Mouse (Mus musculus) lung, embryonic 14.5 days (tissue): ENCODE measurements around the gene Tnfaip2. TPM values are rescaled to one million over a fixed set of nuclear protein-coding genes. Genes with fewer than 3 reads are reported as not detected.

ENCODE experiments used
- ATAC-seq: fragments of 200-750 bp; cut with Nextera tagmentation; 2 replicates; pipeline ENCODE4 v1.8.0; 2017; ENCODE audit warnings: mild to moderate bottlenecking, moderate TSS enrichment, moderate library complexity; ENCODE audit not compliant: insufficient read depth
- DNase-seq: peaks from one replicate; pipeline ENCODE4 v3.0.0-alpha.2; 2015
- H3K27ac ChIP-seq: fragments of 300-500 bp; sonication (generic); 2 replicates; pipeline ENCODE4 v1.5.1; 2014; ENCODE audit warnings: low read depth, mild to moderate bottlenecking, moderate library complexity
- H3K27me3 ChIP-seq: fragments of 300-500 bp; sonication (generic); 2 replicates; pipeline ENCODE4 v1.6.1; 2014; ENCODE audit warnings: low read length, control low read depth; ENCODE audit not compliant: insufficient read depth
- H3K36me3 ChIP-seq: fragments of 300-500 bp; sonication (generic); 2 replicates; pipeline ENCODE4 v1.6.1; 2014; ENCODE audit warnings: control low read depth; ENCODE audit not compliant: insufficient read depth
- H3K4me1 ChIP-seq: fragments of 300-500 bp; sonication (generic); 2 replicates; pipeline ENCODE4 v1.6.1; 2014; ENCODE audit warnings: antibody characterized with exemption, control low read depth; ENCODE audit not compliant: insufficient read depth
- H3K4me2 ChIP-seq: fragments of 300-500 bp; sonication (generic); 2 replicates; pipeline ENCODE4 v1.6.1; 2014; ENCODE audit warnings: mild to moderate bottlenecking
- H3K4me3 ChIP-seq: fragments of 300-500 bp; sonication (generic); 2 replicates; pipeline ENCODE4 v1.5.1; 2014; ENCODE audit warnings: low read depth, low read length
- H3K9ac ChIP-seq: fragments of 300-500 bp; sonication (generic); 2 replicates; pipeline ENCODE4 v1.6.1; 2014
- H3K9me3 ChIP-seq: fragments of 300-500 bp; sonication (generic); 2 replicates; pipeline ENCODE4 v1.6.1; 2016; ENCODE audit warnings: low read depth, low read length, control low read depth
- CTCF ChIP-seq: IDR thresholded peaks from 2 replicates; pipeline ENCODE4 v1.5.1; 2016; ENCODE audit warnings: antibody characterized with exemption, low read depth
- WGBS: fragments of 180-500 bp; shearing (Covaris S2); extraction: QIAGEN DNeasy Blood & Tissue Kit; methylation state at CpG from one replicate; pipeline ENCODE4 v1.1.7; 2014; 5-methylcytosine and 5-hydroxymethylcytosine counted together
- polyA plus RNA-seq: library from polyadenylated mRNA; unstranded; fragments of >200 nt; fragmentation: Nextera tagmentation; extraction: Ambion mirVana; gene quantifications from 2 replicates; pipeline ENCODE4 v1.2.1, GENCODE M21; 2014

Gene Tnfaip2
- polyA plus RNA-seq, 1 experiment from 2014 or later: 2.0 TPM

GRCm38 (mm10) chr12:111411631-111412355, 30.5 kb upstream of the Tnfaip2 start:
- Histone ChIP-seq H3K27me3 (peaks cover 17% of the 10 kb centered on the region; the same call in 1 of the 2 replicates), H3K4me2 (no peak overlapping the region), H3K27ac (no peak overlapping the region), H3K4me3 (no peak overlapping the region), H3K9ac (no peak overlapping the region), H3K9me3 (no peaks in the 10 kb centered on the region), H3K4me1 (peaks cover 5% of the 10 kb centered on the region; the same call in 1 of the 2 replicates), H3K36me3 (no peaks in the 10 kb centered on the region)
- TF ChIP-seq CTCF: no peak
- 74% methylated on average over 8 of the region's 8 CpGs for WGBS
- DNase-seq (no peak), ATAC-seq (no peak)

- H3K9ac ChIP-seq: peak overlapping the region; percentile 38; the same call in 1 of the 2 replicates
- WGBS: 18% methylated on average over 12 of the region's 12 CpGs
- ATAC-seq: peak; percentile 10; the same call in 1 of the 2 replicates
Measured at GRCm38 (mm10) chr12:111412581-111413284, 29.5 kb upstream of the Tnfaip2 start.

GRCm38 (mm10) chr12:111413300-111413699, 29.0 kb upstream of the Tnfaip2 start:
- Histone ChIP-seq H3K4me3 (peak overlapping the region; percentile 19), H3K27me3 (peaks cover 3% of the 10 kb centered on the region; the same call in 1 of the 2 replicates), H3K9me3 (no peaks in the 10 kb centered on the region), H3K9ac (peak overlapping the region; percentile 38; the same call in 1 of the 2 replicates), H3K27ac (no peak overlapping the region), H3K36me3 (no peaks in the 10 kb centered on the region), H3K4me2 (peak overlapping the region; percentile 67), H3K4me1 (peaks cover 11% of the 10 kb centered on the region)
- DNase-seq (peak; percentile 96), ATAC-seq (peak; percentile 88)
- WGBS: under 1% methylated on average over 21 of the region's 21 CpGs
- TF ChIP-seq CTCF: peak; percentile 98

More at GRCm38 (mm10) chr12:111412581-111413284, 29.5 kb upstream of the Tnfaip2 start:
- Histone ChIP-seq H3K27me3 (peaks cover 9% of the 10 kb centered on the region; the same call in 1 of the 2 replicates), H3K36me3 (no peaks in the 10 kb centered on the region), H3K4me1 (peaks cover 11% of the 10 kb centered on the region), H3K4me3 (peak overlapping the region; percentile 19), H3K4me2 (peak overlapping the region; percentile 67), H3K9me3 (no peaks in the 10 kb centered on the region), H3K27ac (0 out of 2 replicates have a peak overlapping the region, but pooled peaks have one; percentile 13)
- DNase-seq: peak; percentile 41
- TF ChIP-seq CTCF: peak; percentile 35

DNA sequence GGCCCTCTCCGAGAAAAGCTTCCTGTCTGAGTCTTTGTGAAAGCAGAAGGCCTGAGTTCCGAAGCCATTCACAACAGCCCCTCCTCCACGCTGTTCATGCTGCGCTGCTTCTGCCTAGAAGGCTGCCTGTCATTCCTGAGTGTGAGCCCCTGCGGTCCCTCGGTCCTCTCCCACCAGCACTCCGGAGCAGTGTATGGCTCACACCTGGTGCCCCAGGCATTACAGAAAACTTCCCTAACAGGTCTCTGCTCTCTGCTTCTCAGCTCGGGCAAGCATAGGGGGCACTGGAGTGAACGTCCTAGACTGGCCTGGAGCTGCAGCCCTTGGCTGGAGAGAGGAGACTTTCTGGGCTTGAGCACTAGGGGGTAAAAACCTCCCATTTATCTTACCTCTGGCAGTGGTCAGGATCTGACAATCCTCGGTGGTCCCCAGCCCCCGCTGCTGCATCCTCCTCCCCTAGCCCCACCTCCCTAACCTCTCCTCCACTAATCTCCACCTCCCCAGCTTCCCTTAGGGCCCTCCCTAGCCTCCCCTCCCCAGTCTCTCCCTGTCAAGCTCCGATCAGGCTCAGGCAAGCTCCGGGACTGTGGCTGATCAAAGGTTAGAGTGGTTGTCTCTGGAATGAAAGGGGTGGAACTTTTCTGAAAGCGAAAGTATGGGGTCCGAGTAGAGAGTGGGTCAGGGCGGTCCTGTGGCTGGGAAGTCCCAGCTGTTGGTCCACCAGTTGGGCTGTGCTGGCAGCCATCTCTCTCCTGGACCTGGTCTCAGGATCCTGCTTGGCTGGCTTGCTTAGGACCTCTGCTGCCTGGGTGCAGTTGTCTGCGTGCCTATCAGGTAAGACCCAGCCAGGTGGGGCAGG, 25.1 kb upstream of the Tnfaip2 start, which contains the start of gene Exoc3l4:
Exoc3l4 (plus strand) TSS at position 97 of the 859 bp plus-strand sequence.
- Histone ChIP-seq H3K4me2 (peak within 1 kb of the TSS; percentile 68), H3K4me3 (peak within 1 kb of the TSS; percentile 37), H3K9ac (peak within 1 kb of the TSS; percentile 44), H3K9me3 (no peaks in the 10 kb centered on the region), H3K36me3 (no peaks in the 10 kb centered on the region), H3K4me1 (peaks cover 11% of the 10 kb centered on the region), H3K27ac (peak within 1 kb of the TSS; percentile 65), H3K27me3 (peaks cover 5% of the 10 kb centered on the region; the same call in 1 of the 2 replicates)
- DNase-seq (peak; percentile 72), ATAC-seq (peak; percentile 66)
- 3% methylated on average over 17 of the region's 17 CpGs for WGBS
- peak; percentile 25; the same call in 1 of the 2 replicates for TF ChIP-seq CTCF

DNA sequence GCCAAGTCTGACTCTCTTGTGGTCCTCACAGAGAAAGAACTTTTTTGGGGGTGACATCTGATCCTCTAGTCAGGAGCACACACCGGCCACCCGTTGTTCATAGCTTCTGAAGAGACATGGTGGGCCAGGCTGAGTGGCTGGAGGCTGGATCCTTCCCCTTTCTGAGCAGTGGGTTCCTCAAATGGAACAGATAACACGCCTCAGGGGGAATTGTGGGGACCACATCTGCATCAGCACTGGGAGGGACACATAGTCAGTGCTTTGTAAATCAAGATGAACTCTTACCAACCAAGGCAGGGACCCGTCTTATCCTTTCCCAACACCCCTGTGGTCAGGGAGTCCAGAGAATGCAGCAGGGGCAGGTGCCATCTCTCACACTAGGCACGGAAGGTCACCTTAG, 22.4 kb upstream of the Tnfaip2 start:
- no peak overlapping the region for H3K27ac ChIP-seq
- no peak for TF ChIP-seq CTCF
- DNase-seq (no peak), ATAC-seq (no peak)
- H3K27me3 ChIP-seq: peaks cover 33% of the 10 kb centered on the region
- no peaks in the 10 kb centered on the region for H3K36me3 ChIP-seq
- no peaks in the 10 kb centered on the region for H3K9me3 ChIP-seq
- WGBS: 70% methylated on average over 5 of the region's 5 CpGs
- no peak overlapping the region for H3K9ac ChIP-seq
- H3K4me3 ChIP-seq: no peak overlapping the region
- peaks cover 6% of the 10 kb centered on the region for H3K4me1 ChIP-seq
- no peak overlapping the region for H3K4me2 ChIP-seq

GRCm38 (mm10) chr12:111420946-111421709, 21.1 kb upstream of the Tnfaip2 start:
- Histone ChIP-seq H3K27ac (no peak overlapping the region), H3K9ac (no peak overlapping the region), H3K4me1 (peaks cover 6% of the 10 kb centered on the region), H3K4me3 (no peak overlapping the region), H3K4me2 (no peak overlapping the region), H3K9me3 (no peaks in the 10 kb centered on the region), H3K36me3 (no peaks in the 10 kb centered on the region), H3K27me3 (peaks cover 41% of the 10 kb centered on the region)
- WGBS: 25% methylated on average over 7 of the region's 7 CpGs
- no peak for TF ChIP-seq CTCF
- ATAC-seq (0 out of 2 replicates have a peak, but pooled peaks have one; percentile 5), DNase-seq (peak; percentile 58)
